Mouse (Mus musculus): ENCODE results near the gene Rrbp1. TPM values are rescaled to one million over a fixed set of nuclear protein-coding genes. Genes with fewer than 3 reads are reported as not detected.

The Rrbp1 gene
- total and polyA plus RNA-seq, 2 experiments from 2014 or later = 29.9 to 34.4 TPM

DNA sequence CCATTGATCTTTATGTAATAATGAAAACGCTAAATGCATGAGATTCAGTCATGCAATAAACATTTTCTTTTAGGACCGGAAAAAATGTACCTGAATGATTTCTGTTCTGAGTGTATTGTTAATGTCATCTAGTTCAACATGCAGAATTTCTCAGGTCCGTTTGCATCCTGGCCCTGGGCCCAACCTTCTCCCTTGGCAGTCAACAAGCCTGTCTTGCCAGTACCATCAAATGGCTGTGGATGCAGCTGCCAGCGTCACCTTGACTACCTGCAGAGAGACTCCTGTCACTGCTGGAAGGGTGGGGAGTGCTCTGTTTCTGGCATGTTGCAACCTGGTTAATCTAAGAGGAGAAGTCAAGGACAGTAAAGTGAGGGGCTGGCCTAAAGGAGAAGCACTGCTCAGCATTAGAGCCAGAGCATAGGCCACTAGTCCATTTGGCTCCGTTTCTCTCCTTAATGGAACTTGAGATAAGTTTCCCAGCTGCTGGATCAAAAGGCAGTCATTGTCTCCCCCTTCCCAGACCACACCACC lies 110.2 kb downstream of the Rrbp1 start:
- no peaks in the 10 kb centered on the region for H3K36me3 ChIP-seq (ENCODE audit: insufficient read depth, low read length)
- WGBS = 63% methylated on average over 5 of the region's 5 CpGs
- ATAC-seq (no peak), DNase-seq (ENCODE audit: low spot score) (peak; percentile 19)
- no peaks in the 10 kb centered on the region for H3K27me3 ChIP-seq (ENCODE audit: insufficient read depth, low read length)
- no peak overlapping the region for H3K27ac ChIP-seq
- H3K4me1 ChIP-seq (ENCODE audit: insufficient read depth, low read length) = no peaks in the 10 kb centered on the region
- H3K9me3 ChIP-seq (ENCODE audit: low read length) = no peaks in the 10 kb centered on the region
- H3K4me2 ChIP-seq (ENCODE audit: low read depth, low read length) = no peak overlapping the region
- H3K4me3 ChIP-seq (ENCODE audit: low read length) = no peak overlapping the region
- H3K9ac ChIP-seq (replicated peaks; ENCODE audit: low read length) = no peak overlapping the region
- no peak for TF ChIP-seq CTCF (IDR thresholded peaks at IDR 0.05; ENCODE audit: low read depth)

DNA sequence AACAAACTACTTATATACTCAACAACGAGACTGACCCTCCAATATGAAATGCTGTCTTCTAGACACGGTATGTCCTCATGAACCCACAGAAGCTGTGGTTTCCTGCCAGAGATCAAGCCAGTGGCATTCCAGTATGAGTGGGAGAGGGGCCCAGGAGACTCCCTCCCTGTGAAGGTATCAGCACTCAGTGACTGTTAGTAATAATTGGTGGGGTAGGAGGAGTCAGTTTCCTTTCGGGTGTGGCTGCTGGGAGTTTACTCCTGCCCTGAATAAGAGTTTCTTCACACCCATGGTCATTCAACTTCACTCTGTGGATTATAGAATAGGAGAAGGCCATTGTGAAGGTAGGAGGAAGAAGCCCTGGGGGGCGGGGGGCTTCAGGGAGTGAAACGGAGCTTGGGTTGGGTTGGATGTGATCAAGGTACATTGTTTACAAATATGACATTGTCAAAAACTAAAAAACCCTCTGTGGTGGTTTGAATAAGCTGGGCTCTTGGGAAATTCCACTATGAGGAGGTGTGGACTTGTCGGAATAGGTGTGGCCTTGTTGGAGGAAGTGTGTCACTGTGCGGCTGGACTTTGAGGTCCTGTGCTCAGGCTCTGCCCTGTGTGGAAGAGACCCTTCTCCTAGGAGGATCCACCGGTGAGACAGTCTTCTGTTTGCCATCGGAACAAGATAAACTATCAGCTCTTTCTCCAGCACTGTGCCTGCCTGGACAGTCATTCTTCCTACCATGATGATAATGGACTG lies 111.4 kb downstream of the Rrbp1 start:
- TF ChIP-seq CTCF (IDR thresholded peaks at IDR 0.05; ENCODE audit: low read depth) = no peak
- 94% methylated on average over 9 of the region's 9 CpGs for WGBS
- H3K4me1 ChIP-seq (ENCODE audit: insufficient read depth, low read length) = no peaks in the 10 kb centered on the region
- no peak overlapping the region for H3K9ac ChIP-seq (replicated peaks; ENCODE audit: low read length)
- DNase-seq (ENCODE audit: low spot score) = no peak
- H3K36me3 ChIP-seq (ENCODE audit: insufficient read depth, low read length) = no peaks in the 10 kb centered on the region
- no peak overlapping the region for H3K27ac ChIP-seq
- no peaks in the 10 kb centered on the region for H3K27me3 ChIP-seq (ENCODE audit: insufficient read depth, low read length)
- no peak overlapping the region for H3K4me2 ChIP-seq (ENCODE audit: low read depth, low read length)
- no peak for ATAC-seq
- no peak overlapping the region for H3K4me3 ChIP-seq (ENCODE audit: low read length)
- H3K9me3 ChIP-seq (ENCODE audit: low read length) = no peaks in the 10 kb centered on the region

Other genes starting within 250 kb of the Rrbp1 start
- gene Bfsp1, start 148.1 kb downstream of the Rrbp1 start, total RNA-seq (2014; rRNA removed) = 0.90 and 1.9 TPM in 2 replicates
- 2.2 and 2.3 TPM in 2 replicates for gene Bfsp1, start 148.1 kb downstream of the Rrbp1 start, polyA plus RNA-seq (2015; fragmentation: Nextera tagmentation; extraction: Ambion mirVana)
- 197 and 198 TPM in 2 replicates for gene Dstn, start 95.9 kb downstream of the Rrbp1 start, total RNA-seq (2014; rRNA removed)
- gene Dstn, start 95.9 kb downstream of the Rrbp1 start, polyA plus RNA-seq (2015; fragmentation: Nextera tagmentation; extraction: Ambion mirVana) = 409 and 418 TPM in 2 replicates
- not detected in 2 replicates for gene Banf2, start 21.8 kb upstream of the Rrbp1 start, total RNA-seq (2014; rRNA removed)
- not detected in 2 replicates for gene Banf2, start 21.8 kb upstream of the Rrbp1 start, polyA plus RNA-seq (2015; fragmentation: Nextera tagmentation; extraction: Ambion mirVana)